Mouse (Mus musculus): ENCODE data around the gene Man1b1. TPM values are rescaled to one million over a fixed set of nuclear protein-coding genes. Genes with fewer than 3 reads are reported as not detected.

Gene Man1b1
- polyA plus RNA-seq, 1 experiment from 2014 or later: 68.4 TPM

DNA sequence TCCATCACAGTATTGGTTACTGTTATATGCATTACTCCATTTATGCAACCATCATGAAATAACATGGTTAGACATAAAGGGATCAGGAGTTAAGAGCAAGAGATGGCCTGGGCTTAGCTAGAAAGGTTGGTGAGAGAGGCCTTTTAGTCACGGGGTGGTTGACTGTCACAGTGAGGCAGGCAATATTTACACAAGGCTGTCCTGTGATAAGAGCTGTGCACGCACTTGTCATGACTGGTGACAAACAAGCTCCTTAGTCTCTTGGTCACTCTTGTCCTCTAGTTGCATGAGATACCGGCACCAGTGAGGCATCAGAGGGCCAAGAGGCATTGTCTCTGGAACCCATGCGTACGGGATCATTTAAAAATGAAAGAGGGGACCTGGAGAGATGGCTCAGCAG is 52.4 kb downstream of the Man1b1 start:
- Histone ChIP-seq H3K9me3 (replicated peaks; ENCODE audit: control insufficient read depth, low read length) (no peaks in the 10 kb centered on the region), H3K36me3 (ENCODE audit: control insufficient read depth, insufficient read depth, low read length) (no peaks in the 10 kb centered on the region), H3K4me2 (no peak overlapping the region), H3K9ac (ENCODE audit: low read depth, low read length) (no peak overlapping the region), H3K27ac (ENCODE audit: low read depth, low read length) (no peak overlapping the region), H3K4me3 (ENCODE audit: low read depth, low read length) (no peak overlapping the region), H3K27me3 (ENCODE audit: control insufficient read depth, insufficient read depth, low read length) (no peaks in the 10 kb centered on the region), H3K4me1 (ENCODE audit: control insufficient read depth, insufficient read depth, low read length) (no peaks in the 10 kb centered on the region)
- WGBS (ENCODE audit: insufficient replicate concordance): 52% methylated on average over 5 of the region's 5 CpGs
- no peak for ATAC-seq (replicated peaks; ENCODE audit: insufficient number of reproducible peaks, low FRiP score, low TSS enrichment)

DNA sequence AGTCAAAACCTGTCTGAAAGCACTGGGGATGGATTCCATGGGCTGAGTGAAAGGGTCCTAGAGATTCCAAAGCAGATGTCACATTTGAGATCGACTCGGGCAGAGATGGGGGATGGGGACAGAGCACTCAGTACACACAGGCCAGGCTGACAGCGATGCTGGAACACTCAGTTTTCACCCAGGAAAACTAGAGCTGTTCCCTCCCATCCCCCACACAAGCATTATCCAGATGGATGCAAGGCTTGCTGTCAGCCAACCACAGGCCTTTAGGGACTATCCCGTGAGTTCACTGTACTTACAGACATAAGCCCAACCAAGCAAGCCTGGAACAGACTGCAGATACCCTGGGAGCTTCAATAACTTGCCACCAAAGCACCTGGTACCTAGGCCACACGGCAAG is 59.1 kb downstream of the Man1b1 start:
- no peaks in the 10 kb centered on the region for H3K36me3 ChIP-seq (ENCODE audit: control insufficient read depth, insufficient read depth, low read length)
- 61% methylated on average over 5 of the region's 5 CpGs for WGBS (ENCODE audit: insufficient replicate concordance)
- H3K4me2 ChIP-seq: no peak overlapping the region
- no peaks in the 10 kb centered on the region for H3K9me3 ChIP-seq (replicated peaks; ENCODE audit: control insufficient read depth, low read length)
- H3K9ac ChIP-seq (ENCODE audit: low read depth, low read length): no peak overlapping the region
- no peak overlapping the region for H3K27ac ChIP-seq (ENCODE audit: low read depth, low read length)
- ATAC-seq (replicated peaks; ENCODE audit: insufficient number of reproducible peaks, low FRiP score, low TSS enrichment): no peak
- peaks cover 22% of the 10 kb centered on the region for H3K27me3 ChIP-seq (ENCODE audit: control insufficient read depth, insufficient read depth, low read length)
- no peak overlapping the region for H3K4me3 ChIP-seq (ENCODE audit: low read depth, low read length)
- peaks cover 4% of the 10 kb centered on the region; the same call in 1 of the 2 replicates for H3K4me1 ChIP-seq (ENCODE audit: control insufficient read depth, insufficient read depth, low read length)

DNA sequence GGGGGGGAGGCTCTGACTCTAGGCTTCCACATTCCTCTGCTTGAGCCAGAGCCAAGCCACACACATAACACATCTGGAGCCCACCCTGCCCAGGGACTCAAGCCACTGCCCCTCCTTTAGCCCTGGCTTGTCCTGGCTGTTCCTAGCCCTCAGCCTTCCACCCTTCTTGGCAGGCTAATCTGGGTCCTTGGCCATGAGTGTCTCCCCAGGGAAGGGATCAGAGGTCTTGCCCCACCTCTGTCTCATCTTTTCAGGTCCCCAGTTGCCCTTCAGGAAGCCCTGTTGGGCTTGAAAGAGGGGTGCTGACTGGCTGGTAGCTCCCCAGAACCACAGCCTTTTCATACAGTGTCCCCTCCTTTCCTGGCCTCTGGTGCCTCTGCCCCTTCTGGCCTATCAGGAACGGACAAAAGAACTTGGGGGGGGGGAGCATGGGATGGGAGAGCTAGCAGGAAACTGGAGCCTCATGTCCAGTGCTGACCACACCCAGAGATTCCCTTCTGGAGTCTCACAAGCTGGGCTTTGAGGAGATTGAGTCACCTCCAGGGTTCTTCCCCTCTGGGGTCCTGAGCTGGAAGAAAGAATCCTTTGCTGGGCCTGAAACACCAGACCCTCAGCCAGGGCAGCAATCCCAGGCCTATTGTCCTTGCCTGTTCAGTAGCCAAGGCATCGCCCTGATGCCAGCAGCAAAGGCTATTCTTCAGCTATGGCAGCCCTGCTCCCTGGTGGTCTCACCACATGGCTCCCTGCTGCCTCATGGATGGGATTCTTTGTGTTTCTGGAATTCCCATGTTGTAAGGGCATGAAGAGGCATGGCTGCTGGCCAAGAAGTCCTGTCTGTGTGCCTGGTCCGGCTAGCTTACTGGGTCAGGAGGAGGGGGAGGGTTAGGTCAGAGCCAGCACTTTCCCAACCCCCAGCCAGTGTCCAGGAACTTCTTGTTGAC is 62.4 kb downstream of the Man1b1 start:
- Histone ChIP-seq H3K36me3 (ENCODE audit: control insufficient read depth, insufficient read depth, low read length) (no peaks in the 10 kb centered on the region), H3K4me3 (ENCODE audit: low read depth, low read length) (no peak overlapping the region), H3K27ac (ENCODE audit: low read depth, low read length) (no peak overlapping the region), H3K4me1 (ENCODE audit: control insufficient read depth, insufficient read depth, low read length) (peaks cover 4% of the 10 kb centered on the region; the same call in 1 of the 2 replicates), H3K9ac (ENCODE audit: low read depth, low read length) (no peak overlapping the region), H3K4me2 (no peak overlapping the region), H3K9me3 (replicated peaks; ENCODE audit: control insufficient read depth, low read length) (no peaks in the 10 kb centered on the region), H3K27me3 (ENCODE audit: control insufficient read depth, insufficient read depth, low read length) (peaks cover 54% of the 10 kb centered on the region)
- no peak for ATAC-seq (replicated peaks; ENCODE audit: insufficient number of reproducible peaks, low FRiP score, low TSS enrichment)
- WGBS (ENCODE audit: insufficient replicate concordance): 43% methylated on average over 3 of the region's 3 CpGs

DNA sequence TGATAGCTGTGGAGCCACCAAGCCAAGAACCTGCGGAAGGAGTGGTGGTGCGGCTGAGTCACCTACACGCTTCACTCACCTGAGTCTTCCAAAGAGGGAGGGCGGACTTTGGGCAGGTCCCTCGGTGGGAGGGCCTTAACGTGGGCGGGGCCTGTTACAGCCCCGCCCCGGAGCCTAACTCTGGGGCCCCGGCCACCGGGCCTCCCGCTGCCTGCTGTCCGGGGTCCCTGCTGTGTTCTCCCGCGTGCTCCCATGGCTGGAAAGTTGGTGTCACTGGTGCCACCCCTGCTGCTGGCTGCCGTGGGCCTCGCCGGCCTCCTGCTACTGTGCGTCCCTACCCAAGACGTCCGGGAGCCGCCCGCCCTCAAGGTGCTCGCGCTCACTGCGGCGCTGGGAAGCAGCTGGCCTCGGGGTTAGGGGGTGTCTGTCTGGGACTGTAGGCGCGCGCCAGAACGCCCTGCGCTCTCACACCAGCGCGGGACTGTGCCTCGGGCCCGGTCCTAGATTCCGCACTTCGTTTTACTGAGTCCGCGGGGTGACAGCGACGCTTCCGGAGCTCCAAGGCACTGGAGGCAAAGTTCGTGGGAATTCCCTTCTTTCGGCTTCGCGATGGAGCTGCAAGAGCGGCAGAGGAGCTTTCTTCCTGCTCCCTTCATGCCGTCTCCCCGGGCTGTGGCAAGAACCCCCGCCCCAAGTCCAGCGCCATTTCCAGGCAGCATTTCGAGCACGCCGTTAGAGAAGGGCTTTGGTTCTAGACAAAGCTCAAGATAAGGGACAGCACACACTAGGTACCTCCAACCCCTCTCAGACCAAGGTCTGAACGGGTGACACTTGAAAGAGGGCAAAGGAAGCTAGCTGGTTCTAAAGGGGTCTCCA is 63.8 kb downstream of the Man1b1 start, which contains the start of gene Entpd2:
Gene Entpd2 (plus strand): TSS at position 154 of the 876 bp plus-strand sequence.
- H3K27ac ChIP-seq (ENCODE audit: low read depth, low read length): no peak within 1 kb of the TSS
- no peak for ATAC-seq (replicated peaks; ENCODE audit: insufficient number of reproducible peaks, low FRiP score, low TSS enrichment)
- peak within 1 kb of the TSS; percentile 46; the same call in 1 of the 2 replicates for H3K9ac ChIP-seq (ENCODE audit: low read depth, low read length)
- peaks cover 68% of the 10 kb centered on the region for H3K27me3 ChIP-seq (ENCODE audit: control insufficient read depth, insufficient read depth, low read length)
- 2% methylated on average over 56 of the region's 57 CpGs for WGBS (ENCODE audit: insufficient replicate concordance)
- H3K4me3 ChIP-seq (ENCODE audit: low read depth, low read length): peak within 1 kb of the TSS; percentile 38
- H3K9me3 ChIP-seq (replicated peaks; ENCODE audit: control insufficient read depth, low read length): no peaks in the 10 kb centered on the region
- peak within 1 kb of the TSS; percentile 73 for H3K4me2 ChIP-seq
- no peaks in the 10 kb centered on the region for H3K36me3 ChIP-seq (ENCODE audit: control insufficient read depth, insufficient read depth, low read length)
- peaks cover 4% of the 10 kb centered on the region; the same call in 1 of the 2 replicates for H3K4me1 ChIP-seq (ENCODE audit: control insufficient read depth, insufficient read depth, low read length)

DNA sequence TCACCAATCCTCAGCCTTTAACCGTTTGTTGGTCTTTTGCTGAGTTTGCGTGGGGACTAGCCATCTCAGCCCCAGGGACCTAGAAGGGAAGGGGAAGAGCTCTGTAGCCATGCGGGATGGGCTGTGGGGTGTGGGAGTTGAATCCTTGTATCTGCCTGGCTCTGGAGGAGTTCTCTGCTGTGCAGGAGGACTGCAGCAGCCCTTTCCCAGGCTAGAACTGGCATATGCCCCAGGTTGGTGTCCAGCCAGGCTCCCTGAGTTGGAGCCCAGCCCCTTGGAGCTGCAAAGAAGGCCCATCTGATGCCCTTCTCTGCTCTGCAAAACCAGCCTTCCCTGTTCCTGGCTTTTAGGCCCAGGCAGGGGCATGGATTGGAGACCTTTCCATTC is 64.5 kb downstream of the Man1b1 start:
- peaks cover 75% of the 10 kb centered on the region for H3K27me3 ChIP-seq (ENCODE audit: control insufficient read depth, insufficient read depth, low read length)
- no peak overlapping the region for H3K27ac ChIP-seq (ENCODE audit: low read depth, low read length)
- H3K36me3 ChIP-seq (ENCODE audit: control insufficient read depth, insufficient read depth, low read length): no peaks in the 10 kb centered on the region
- H3K9me3 ChIP-seq (replicated peaks; ENCODE audit: control insufficient read depth, low read length): no peaks in the 10 kb centered on the region
- no peak overlapping the region for H3K9ac ChIP-seq (ENCODE audit: low read depth, low read length)
- 30% methylated on average over 3 of the region's 3 CpGs for WGBS (ENCODE audit: insufficient replicate concordance)
- H3K4me2 ChIP-seq: peak overlapping the region; percentile 73
- peaks cover 4% of the 10 kb centered on the region; the same call in 1 of the 2 replicates for H3K4me1 ChIP-seq (ENCODE audit: control insufficient read depth, insufficient read depth, low read length)
- ATAC-seq (replicated peaks; ENCODE audit: insufficient number of reproducible peaks, low FRiP score, low TSS enrichment): no peak
- H3K4me3 ChIP-seq (ENCODE audit: low read depth, low read length): no peak overlapping the region; the same call in 1 of the 2 replicates

DNA sequence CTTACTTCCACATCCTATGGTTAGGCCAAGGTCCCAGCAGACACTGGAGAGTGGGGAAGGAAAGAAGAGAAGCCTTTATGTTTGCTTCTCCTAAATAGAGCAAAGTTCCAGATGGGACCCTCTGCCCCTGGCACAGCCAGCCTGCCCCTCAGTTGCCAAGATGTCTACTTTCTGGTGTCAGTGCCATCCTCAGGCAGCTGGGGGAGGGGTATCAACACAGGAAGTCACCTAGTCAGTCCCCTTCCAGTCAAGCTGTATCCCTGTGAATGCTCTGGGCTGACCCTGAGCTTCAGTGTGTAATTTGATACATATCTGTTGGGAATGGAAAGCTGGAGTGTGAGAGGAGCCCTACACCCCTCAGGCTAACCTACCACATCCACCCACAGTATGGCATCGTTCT is 64.9 kb downstream of the Man1b1 start:
- Histone ChIP-seq H3K4me2 (no peak overlapping the region), H3K27ac (ENCODE audit: low read depth, low read length) (no peak overlapping the region), H3K4me1 (ENCODE audit: control insufficient read depth, insufficient read depth, low read length) (peaks cover 4% of the 10 kb centered on the region; the same call in 1 of the 2 replicates), H3K27me3 (ENCODE audit: control insufficient read depth, insufficient read depth, low read length) (peaks cover 79% of the 10 kb centered on the region), H3K9ac (ENCODE audit: low read depth, low read length) (no peak overlapping the region), H3K36me3 (ENCODE audit: control insufficient read depth, insufficient read depth, low read length) (no peaks in the 10 kb centered on the region), H3K9me3 (replicated peaks; ENCODE audit: control insufficient read depth, low read length) (no peaks in the 10 kb centered on the region), H3K4me3 (ENCODE audit: low read depth, low read length) (no peak overlapping the region)
- WGBS (ENCODE audit: insufficient replicate concordance): 35% methylated on average over 1 of the region's 1 CpGs
- no peak for ATAC-seq (replicated peaks; ENCODE audit: insufficient number of reproducible peaks, low FRiP score, low TSS enrichment)

DNA sequence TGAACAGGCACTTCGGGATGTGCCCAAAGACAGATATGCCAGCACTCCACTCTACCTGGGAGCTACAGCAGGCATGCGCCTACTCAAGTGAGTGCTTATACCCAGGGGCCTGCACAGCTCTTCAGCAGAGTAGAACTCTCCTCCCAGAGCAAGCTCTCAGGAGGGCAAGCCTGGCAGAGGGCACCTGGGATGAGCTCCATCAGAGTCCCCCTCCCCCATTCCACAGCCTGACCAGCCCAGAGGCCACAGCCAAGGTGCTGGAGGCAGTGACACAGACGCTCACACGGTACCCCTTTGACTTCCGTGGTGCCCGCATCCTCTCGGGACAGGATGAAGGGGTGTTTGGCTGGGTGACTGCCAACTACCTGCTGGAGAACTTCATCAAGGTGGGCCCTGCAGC is 65.9 kb downstream of the Man1b1 start:
- Histone ChIP-seq H3K9me3 (replicated peaks; ENCODE audit: control insufficient read depth, low read length) (no peaks in the 10 kb centered on the region), H3K9ac (ENCODE audit: low read depth, low read length) (no peak overlapping the region), H3K36me3 (ENCODE audit: control insufficient read depth, insufficient read depth, low read length) (no peaks in the 10 kb centered on the region), H3K4me3 (ENCODE audit: low read depth, low read length) (no peak overlapping the region), H3K4me1 (ENCODE audit: control insufficient read depth, insufficient read depth, low read length) (peaks cover 4% of the 10 kb centered on the region; the same call in 1 of the 2 replicates), H3K4me2 (no peak overlapping the region), H3K27ac (ENCODE audit: low read depth, low read length) (no peak overlapping the region), H3K27me3 (ENCODE audit: control insufficient read depth, insufficient read depth, low read length) (peaks cover 89% of the 10 kb centered on the region)
- WGBS (ENCODE audit: insufficient replicate concordance): 89% methylated on average over 7 of the region's 7 CpGs
- no peak for ATAC-seq (replicated peaks; ENCODE audit: insufficient number of reproducible peaks, low FRiP score, low TSS enrichment)

DNA sequence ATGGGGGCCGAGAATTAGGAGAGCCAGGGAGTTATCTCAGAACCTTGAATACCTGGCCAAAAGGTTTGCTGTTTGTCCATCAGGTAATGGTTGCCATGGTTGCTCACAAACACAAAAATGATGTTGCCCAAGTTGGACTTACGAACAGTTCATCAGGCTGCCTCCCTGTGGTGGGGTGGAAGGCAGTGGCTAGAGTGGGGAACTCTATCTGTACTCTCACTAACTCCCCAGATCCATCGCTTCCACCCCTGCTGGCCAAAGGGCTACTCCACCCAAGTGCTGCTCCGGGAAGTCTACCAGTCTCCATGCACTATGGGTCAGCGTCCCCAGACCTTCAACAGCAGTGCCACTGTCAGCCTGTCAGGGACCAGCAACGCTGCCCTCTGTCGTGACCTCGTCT is 66.9 kb downstream of the Man1b1 start, which contains the start of gene Npdc1:
Gene Npdc1 (plus strand): TSS at position 301 of the 400 bp plus-strand sequence.
- ATAC-seq (replicated peaks; ENCODE audit: insufficient number of reproducible peaks, low FRiP score, low TSS enrichment): no peak
- H3K4me1 ChIP-seq (ENCODE audit: control insufficient read depth, insufficient read depth, low read length): peaks cover 4% of the 10 kb centered on the region; the same call in 1 of the 2 replicates
- H3K4me2 ChIP-seq: no peak within 1 kb of the TSS
- no peak within 1 kb of the TSS for H3K9ac ChIP-seq (ENCODE audit: low read depth, low read length)
- 63% methylated on average over 8 of the region's 8 CpGs for WGBS (ENCODE audit: insufficient replicate concordance)
- no peaks in the 10 kb centered on the region for H3K36me3 ChIP-seq (ENCODE audit: control insufficient read depth, insufficient read depth, low read length)
- H3K27ac ChIP-seq (ENCODE audit: low read depth, low read length): no peak within 1 kb of the TSS
- no peaks in the 10 kb centered on the region for H3K9me3 ChIP-seq (replicated peaks; ENCODE audit: control insufficient read depth, low read length)
- no peak within 1 kb of the TSS for H3K4me3 ChIP-seq (ENCODE audit: low read depth, low read length)
- peaks cover 97% of the 10 kb centered on the region for H3K27me3 ChIP-seq (ENCODE audit: control insufficient read depth, insufficient read depth, low read length)

All from heart, embryonic 11.5 days (tissue).